Mouse (Mus musculus): ENCODE results near the gene Nos2. TPM values are rescaled to one million over a fixed set of nuclear protein-coding genes. Genes with fewer than 3 reads are reported as not detected.

The Nos2 gene
- polyA plus RNA-seq (2021), result 0.26 TPM

- CTCF ChIA-PET, result interaction anchor here (0.8 to 5.4 kb wide), 6 partner anchors 33 to 402 kb away, joined by 3 to 51 read pairs (median 4); no protein-coding TSS in a partner anchor
- no peaks in the 10 kb centered on the region for H3K27me3 ChIP-seq
- no peak for TF ChIP-seq CTCF (IDR thresholded peaks at IDR 0.05)
- ATAC-seq, result no peak
- DNase-seq (ENCODE audit: low read depth, low spot score), result no peak
- in situ Hi-C loops (cut with MboI; ENCODE audit: low pct_unique_long_range_greater_than_20kb), result no loop called here
- POLR2A ChIA-PET, result interaction anchor here (0.9 kb wide), 1 partner anchor 34 kb away, joined by 4 read pairs; no protein-coding TSS in a partner anchor
These were observed at the start of gene Nos2 for GRCm38 (mm10) chr11:78920411-78920939. Gene Nos2 (plus strand): TSS chr11:78920787.

DNA sequence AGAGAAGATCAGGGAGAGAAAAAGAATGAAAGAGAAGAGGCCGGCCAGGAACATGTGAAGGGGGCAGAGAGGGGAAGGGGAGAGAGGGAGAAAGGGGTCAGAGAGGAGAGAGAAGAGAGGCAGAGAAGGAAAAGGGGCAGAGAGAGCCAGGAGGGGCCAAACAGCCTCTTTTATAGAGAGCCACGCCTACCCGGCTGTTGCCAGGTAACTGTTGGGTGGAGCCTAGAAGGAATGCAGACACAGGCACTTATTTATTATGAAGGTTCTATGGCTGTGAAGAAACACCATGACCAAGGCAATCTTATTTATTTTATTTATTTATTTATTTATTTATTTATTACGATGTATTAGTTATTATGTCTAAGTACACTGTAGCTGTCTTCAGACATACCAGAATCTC is 49.7 kb upstream of the Nos2 start:
- DNase-seq (ENCODE audit: low read depth, low spot score), result no peak
- in situ Hi-C loops (cut with MboI; ENCODE audit: low pct_unique_long_range_greater_than_20kb), result no loop called here
- TF ChIP-seq CTCF (IDR thresholded peaks at IDR 0.05), result no peak
- ChIA-PET CTCF (interaction anchor here (1.5 to 1.6 kb wide), 2 partner anchors 12 to 52 kb away, joined by 4 to 7 read pairs; no protein-coding TSS in a partner anchor), POLR2A (interaction anchor here (1.2 kb wide), 1 partner anchor 16 kb away, joined by 3 read pairs; no protein-coding TSS in a partner anchor)
- no peak for ATAC-seq
- H3K27me3 ChIP-seq, result no peaks in the 10 kb centered on the region

GRCm38 (mm10) chr11:78872782-78873181 is 47.8 kb upstream of the Nos2 start:
- CTCF ChIA-PET, result interaction anchor here (0.9 to 1.2 kb wide), 4 partner anchors 11 to 50 kb away, joined by 3 to 4 read pairs (median 4); no protein-coding TSS in a partner anchor
- DNase-seq (ENCODE audit: low read depth, low spot score), result no peak
- no peak for ATAC-seq
- POLR2A ChIA-PET, result no interaction called here
- TF ChIP-seq CTCF (IDR thresholded peaks at IDR 0.05), result no peak
- in situ Hi-C loops (cut with MboI; ENCODE audit: low pct_unique_long_range_greater_than_20kb), result no loop called here
- H3K27me3 ChIP-seq, result no peaks in the 10 kb centered on the region

- ATAC-seq, result no peak
- in situ Hi-C loops (cut with MboI; ENCODE audit: low pct_unique_long_range_greater_than_20kb), result no loop called here
- no peak for DNase-seq (ENCODE audit: low read depth, low spot score)
- TF ChIP-seq CTCF (IDR thresholded peaks at IDR 0.05), result no peak
- ChIA-PET POLR2A (no interaction called here), CTCF (interaction anchor here (0.7 kb wide), 1 partner anchor 37 kb away, joined by 3 read pairs; no protein-coding TSS in a partner anchor)
- H3K27me3 ChIP-seq, result no peaks in the 10 kb centered on the region
These were observed 40.9 kb upstream of the Nos2 start for GRCm38 (mm10) chr11:78879727-78880126.

DNA sequence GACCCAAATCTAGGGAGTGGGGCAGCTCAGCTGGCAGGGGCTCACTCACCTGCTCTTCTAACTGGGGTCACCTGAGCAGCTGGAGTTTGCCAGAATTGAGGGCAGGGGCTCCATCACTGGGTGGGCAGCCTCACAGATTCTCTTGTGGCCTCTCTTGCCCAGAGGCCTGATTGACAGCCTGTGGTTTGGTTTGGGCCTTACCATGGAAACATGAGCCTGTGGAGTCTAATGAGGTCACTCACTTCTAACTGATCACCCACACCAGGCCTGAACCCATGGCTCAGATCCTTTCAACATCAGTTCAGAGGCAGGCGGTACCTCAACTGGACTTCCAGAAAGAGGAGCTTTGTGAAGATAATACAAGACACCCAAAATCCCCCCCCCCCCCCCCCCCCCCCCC is 33.9 kb upstream of the Nos2 start:
- no peak for TF ChIP-seq CTCF (IDR thresholded peaks at IDR 0.05)
- in situ Hi-C loops (cut with MboI; ENCODE audit: low pct_unique_long_range_greater_than_20kb), result no loop called here
- ChIA-PET CTCF (interaction anchor here (0.9 to 1.3 kb wide), 3 partner anchors 14 to 36 kb away, joined by 3 to 6 read pairs (median 3); partner anchors contain the start of gene Nos2), POLR2A (interaction anchor here (0.6 to 1.2 kb wide), 3 partner anchors 15 to 1388 kb away, joined by 3 to 4 read pairs (median 3); partner anchors contain the start of gene Nos2)
- no peaks in the 10 kb centered on the region for H3K27me3 ChIP-seq
- DNase-seq (ENCODE audit: low read depth, low spot score) (no peak), ATAC-seq (peak; percentile 41)

DNA sequence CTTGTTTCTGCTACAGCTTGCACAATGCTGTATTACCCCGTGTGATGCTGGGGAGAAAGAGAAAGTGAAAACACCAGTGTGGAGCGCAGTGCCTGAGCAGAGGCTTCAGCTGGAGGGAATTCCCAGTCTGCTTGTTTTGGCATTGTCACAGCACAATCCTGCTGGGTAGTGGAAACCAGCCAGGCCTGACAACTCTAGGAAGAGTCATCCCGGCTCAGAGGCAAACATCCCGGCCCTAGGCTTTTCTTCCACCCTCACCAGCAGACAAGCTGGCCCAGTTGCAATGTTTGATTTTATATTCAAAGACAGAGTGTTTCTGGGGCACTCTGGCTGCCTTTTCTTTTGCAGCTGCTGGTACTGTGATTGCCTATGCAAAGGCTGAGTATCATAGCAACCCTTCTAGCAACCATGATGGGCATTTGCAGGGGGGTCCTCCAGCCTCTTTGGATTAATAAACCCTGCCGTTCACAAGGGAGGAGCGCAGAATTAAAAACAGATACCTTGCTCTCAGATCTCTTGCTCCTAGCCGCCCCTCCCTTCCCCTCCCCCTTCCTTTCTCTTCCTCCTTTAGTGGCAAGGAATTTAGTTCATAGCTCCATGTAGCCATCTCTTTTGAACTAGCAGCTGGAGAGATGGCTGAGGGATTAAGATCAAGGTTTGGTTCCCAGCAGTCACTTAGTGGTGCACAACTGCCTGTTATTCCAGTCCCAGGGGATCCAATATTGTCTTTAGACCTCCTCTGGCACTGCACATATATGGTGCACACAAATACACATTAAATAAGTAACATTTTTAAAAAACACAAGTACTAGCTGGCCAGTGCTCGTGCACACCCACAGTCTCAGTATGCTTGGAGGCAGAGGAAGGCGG is 33.2 kb upstream of the Nos2 start:
- DNase-seq (ENCODE audit: low read depth, low spot score) (peak; percentile 96), ATAC-seq (peak; percentile 75)
- no peaks in the 10 kb centered on the region for H3K27me3 ChIP-seq
- in situ Hi-C loops (cut with MboI; ENCODE audit: low pct_unique_long_range_greater_than_20kb), result no loop called here
- ChIA-PET CTCF (interaction anchor here (0.9 to 1.3 kb wide), 4 partner anchors 15 to 36 kb away, joined by 3 to 6 read pairs (median 3); partner anchors contain the start of gene Nos2), POLR2A (interaction anchor here (0.6 to 1.2 kb wide), 3 partner anchors 16 to 1387 kb away, joined by 3 to 4 read pairs (median 3); partner anchors contain the start of gene Nos2)
- no peak for TF ChIP-seq CTCF (IDR thresholded peaks at IDR 0.05)

- in situ Hi-C loops (cut with MboI; ENCODE audit: low pct_unique_long_range_greater_than_20kb), result no loop called here
- DNase-seq (ENCODE audit: low read depth, low spot score), result peak; percentile 86
- ChIA-PET POLR2A (no interaction called here), CTCF (interaction anchor here (1.0 to 1.8 kb wide), 4 partner anchors 10 to 27 kb away, joined by 3 to 4 read pairs (median 4); no protein-coding TSS in a partner anchor)
- ATAC-seq, result no peak
- no peak for TF ChIP-seq CTCF (IDR thresholded peaks at IDR 0.05)
- no peaks in the 10 kb centered on the region for H3K27me3 ChIP-seq
These were observed 31.4 kb upstream of the Nos2 start for GRCm38 (mm10) chr11:78889156-78889555.

DNA sequence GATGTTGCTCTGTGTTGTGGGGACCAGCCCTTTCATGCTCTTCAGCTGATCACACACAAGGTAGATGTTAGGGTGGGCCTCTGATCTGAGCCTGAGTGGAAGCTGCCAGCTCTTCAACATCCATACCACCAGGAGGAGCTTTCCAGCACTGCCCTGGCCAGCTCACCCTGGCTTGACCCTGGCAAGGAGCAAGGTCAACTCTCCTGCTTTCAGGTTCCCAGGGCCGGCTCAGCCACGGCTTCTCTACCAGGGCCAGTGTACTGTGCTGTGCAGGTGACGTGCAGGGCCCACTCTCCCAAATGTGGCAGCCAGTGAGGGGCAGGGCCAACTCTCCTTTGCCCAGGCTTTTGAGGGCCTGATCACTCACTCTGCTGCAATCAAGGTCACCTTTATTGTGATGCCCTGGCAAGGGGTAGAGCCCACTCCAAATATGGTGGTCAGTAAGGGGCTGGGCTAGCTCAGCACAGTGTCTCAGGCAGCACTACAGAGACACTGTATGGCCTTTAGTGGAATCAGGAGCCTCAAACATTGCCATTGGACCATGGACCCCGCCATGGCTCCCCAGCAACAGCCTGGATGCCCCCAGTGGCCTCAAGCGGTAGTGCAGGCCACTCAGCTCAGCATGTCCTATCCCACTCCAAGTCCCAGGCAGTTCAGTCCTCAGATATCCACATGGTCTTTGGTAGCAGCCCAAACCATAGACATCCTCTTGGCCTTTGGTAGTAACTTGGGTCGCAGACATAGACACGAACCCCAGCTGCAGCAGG is 24.0 kb upstream of the Nos2 start:
- in situ Hi-C loops (cut with MboI; ENCODE audit: low pct_unique_long_range_greater_than_20kb), result no loop called here
- ATAC-seq (no peak), DNase-seq (ENCODE audit: low read depth, low spot score) (no peak)
- ChIA-PET POLR2A (no interaction called here), CTCF (interaction anchor here (1.1 to 1.6 kb wide), 2 partner anchors 9 to 41 kb away, joined by 3 to 6 read pairs; no protein-coding TSS in a partner anchor)
- peak; percentile 62 for TF ChIP-seq CTCF (IDR thresholded peaks at IDR 0.05)
- H3K27me3 ChIP-seq, result no peaks in the 10 kb centered on the region

DNA sequence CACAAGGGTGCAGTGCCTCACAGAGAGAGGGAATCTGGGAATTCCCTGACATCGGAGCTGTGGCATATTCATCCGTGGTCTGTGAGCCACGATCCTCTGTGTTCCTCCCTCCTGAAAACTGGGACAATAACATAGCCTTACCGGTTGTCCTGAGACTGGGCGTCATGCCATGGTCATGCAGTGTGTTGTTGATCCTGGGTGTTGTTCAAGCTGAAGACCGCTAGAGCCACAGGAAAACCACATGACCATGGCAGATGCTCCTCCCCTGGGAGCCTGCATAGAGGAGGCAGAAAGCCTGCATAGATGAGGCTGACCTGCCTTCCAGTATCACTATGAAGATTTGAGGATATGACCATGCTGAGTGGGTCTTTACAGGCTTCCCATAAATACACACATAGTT is 5.1 kb upstream of the Nos2 start:
- ATAC-seq (no peak), DNase-seq (ENCODE audit: low read depth, low spot score) (no peak)
- H3K27me3 ChIP-seq, result no peaks in the 10 kb centered on the region
- CTCF ChIA-PET, result interaction anchor here (1.0 to 1.3 kb wide), 5 partner anchors 16 to 59 kb away, joined by 3 to 4 read pairs (median 3); no protein-coding TSS in a partner anchor
- in situ Hi-C loops (cut with MboI; ENCODE audit: low pct_unique_long_range_greater_than_20kb), result no loop called here
- POLR2A ChIA-PET, result interaction anchor here (1.1 kb wide), 1 partner anchor 24 kb away, joined by 3 read pairs; no protein-coding TSS in a partner anchor
- no peak for TF ChIP-seq CTCF (IDR thresholded peaks at IDR 0.05)

- CTCF ChIA-PET, result interaction anchor here (0.7 to 1.3 kb wide), 7 partner anchors 25 to 60 kb away, joined by 3 to 4 read pairs (median 3); no protein-coding TSS in a partner anchor
- in situ Hi-C loops (cut with MboI; ENCODE audit: low pct_unique_long_range_greater_than_20kb), result no loop called here
- TF ChIP-seq CTCF (IDR thresholded peaks at IDR 0.05), result no peak
- ATAC-seq (no peak), DNase-seq (ENCODE audit: low read depth, low spot score) (no peak)
- H3K27me3 ChIP-seq, result no peaks in the 10 kb centered on the region
- POLR2A ChIA-PET, result interaction anchor here (0.9 to 1.1 kb wide), 2 partner anchors 25 to 49 kb away, joined by 3 read pairs; no protein-coding TSS in a partner anchor
These were observed 4.2 kb upstream of the Nos2 start for GRCm38 (mm10) chr11:78916410-78916809.
